Mouse (Mus musculus): ENCODE data around the gene Pde8a.

Gene Pde8a

GRCm38 (mm10) chr7:81286456-81286855 is 73.1 kb downstream of the Pde8a start:
- no peak for DNase-seq

DNA sequence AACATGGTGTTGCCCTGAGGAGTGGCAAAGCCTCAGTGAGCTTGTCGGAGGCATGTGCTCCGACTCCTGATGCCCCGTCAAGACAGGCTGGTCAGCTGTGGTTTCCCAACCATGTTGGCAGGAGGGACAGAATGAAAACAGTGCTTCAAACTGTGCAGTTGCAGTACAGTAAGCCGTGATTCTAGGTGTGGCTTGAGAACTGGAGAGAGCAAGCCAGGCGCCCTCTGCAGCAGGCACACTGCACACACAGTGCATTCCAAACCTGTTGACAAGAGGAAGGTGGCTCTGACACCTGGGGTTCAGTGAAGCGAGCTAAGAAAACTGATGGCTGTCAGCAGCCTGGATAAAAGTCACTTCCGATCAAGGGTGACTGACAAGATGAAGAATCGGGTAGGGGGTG is 73.5 kb downstream of the Pde8a start:
- no peak for DNase-seq

GRCm38 (mm10) chr7:81295169-81295568 is 81.8 kb downstream of the Pde8a start:
- no peak for DNase-seq

DNA sequence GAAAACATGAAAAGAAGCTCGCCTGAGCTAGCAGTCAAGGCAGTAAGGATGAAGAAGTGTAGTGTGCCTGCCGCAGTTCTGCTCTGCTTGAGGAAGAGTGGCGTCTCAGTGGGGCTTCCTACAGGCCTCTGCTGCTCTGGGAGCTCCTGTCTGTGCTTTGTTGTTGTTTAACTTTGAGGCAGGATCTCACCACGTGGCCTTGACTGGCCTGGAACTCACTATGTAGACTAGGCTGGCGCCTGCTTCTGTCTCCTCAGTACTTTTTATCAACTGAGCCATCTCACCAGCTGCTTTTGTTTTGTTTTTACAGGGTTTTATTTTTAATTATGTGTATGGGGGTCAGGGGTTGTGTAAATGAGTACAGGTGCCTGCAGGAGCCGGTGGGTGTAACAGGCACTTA is 84.8 kb downstream of the Pde8a start:
- DNase-seq, result no peak

GRCm38 (mm10) chr7:81301323-81301722 is 87.9 kb downstream of the Pde8a start:
- no peak for DNase-seq

GRCm38 (mm10) chr7:81303682-81304081 is 90.3 kb downstream of the Pde8a start:
- DNase-seq, result no peak

- DNase-seq, result no peak
Measured at GRCm38 (mm10) chr7:81304100-81304499, 90.7 kb downstream of the Pde8a start.

DNA sequence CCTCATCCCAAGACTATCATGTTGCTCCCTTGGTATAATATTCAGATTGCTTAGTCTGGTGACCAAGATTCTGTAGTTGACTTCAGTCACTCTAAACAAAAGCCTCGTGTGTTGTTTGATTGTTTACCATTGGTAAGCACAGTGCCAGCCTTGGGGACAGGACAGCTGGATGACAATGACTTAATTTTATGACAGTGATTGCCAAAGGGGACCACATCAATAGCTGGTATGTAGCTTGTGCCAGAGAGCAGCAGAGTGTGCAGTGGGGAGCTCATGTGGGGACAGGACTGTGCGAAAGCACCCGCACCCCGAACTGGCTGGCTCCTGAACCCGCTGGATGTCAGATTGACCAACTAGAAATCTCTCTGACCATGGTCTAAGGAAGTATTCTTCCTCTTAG is 91.3 kb downstream of the Pde8a start:
- DNase-seq, result no peak

- no peak for DNase-seq
Measured at GRCm38 (mm10) chr7:81307735-81308134, 94.3 kb downstream of the Pde8a start.

- DNase-seq, result no peak
Measured at GRCm38 (mm10) chr7:81309247-81309646, 95.9 kb downstream of the Pde8a start.

- no peak for DNase-seq
Measured at GRCm38 (mm10) chr7:81311130-81311529, 97.7 kb downstream of the Pde8a start.

- no peak for DNase-seq
Measured at GRCm38 (mm10) chr7:81311581-81311980, 98.2 kb downstream of the Pde8a start.

- DNase-seq, result no peak
Measured at GRCm38 (mm10) chr7:81315583-81315982, 102.2 kb downstream of the Pde8a start.

DNA sequence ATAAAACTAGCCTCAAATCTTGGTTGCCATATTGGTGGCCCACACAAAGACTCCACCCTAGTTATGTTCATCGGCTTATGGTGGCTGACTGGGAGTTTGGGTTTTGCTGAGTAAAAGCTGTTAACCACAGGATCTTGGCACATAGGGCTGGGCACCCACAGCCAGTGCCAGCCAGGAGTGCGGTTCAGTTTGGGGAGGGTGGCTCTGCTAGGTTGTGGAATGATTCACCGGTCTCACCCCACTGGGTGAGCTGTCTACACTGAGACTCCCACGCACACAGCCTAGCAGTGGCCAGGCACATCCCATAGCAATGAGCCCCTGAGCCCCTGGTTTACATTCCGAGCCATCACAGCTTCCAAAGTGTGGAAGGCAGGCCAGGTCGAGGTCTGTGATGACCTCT is 106.4 kb downstream of the Pde8a start:
- DNase-seq, result no peak

DNA sequence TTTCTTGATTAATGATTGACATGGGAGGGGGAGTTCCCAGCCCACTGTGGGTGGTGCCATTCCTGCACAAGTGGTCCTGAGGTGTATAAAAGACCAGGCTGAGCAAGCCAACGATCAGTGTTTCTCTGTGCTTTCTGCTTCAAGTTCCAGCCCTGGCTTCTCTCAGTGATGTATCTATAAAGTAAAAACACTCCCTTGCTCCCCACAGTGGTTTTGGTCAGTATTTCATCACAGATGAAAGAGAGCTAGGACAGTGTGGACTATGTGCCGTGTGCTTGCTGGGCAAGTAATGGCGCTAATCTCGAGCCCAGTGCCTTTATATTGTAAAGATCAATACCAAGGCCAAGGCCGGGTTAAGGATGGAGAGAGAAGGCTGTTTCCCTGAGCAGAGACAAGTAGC is 108.4 kb downstream of the Pde8a start:
- no peak for DNase-seq

DNA sequence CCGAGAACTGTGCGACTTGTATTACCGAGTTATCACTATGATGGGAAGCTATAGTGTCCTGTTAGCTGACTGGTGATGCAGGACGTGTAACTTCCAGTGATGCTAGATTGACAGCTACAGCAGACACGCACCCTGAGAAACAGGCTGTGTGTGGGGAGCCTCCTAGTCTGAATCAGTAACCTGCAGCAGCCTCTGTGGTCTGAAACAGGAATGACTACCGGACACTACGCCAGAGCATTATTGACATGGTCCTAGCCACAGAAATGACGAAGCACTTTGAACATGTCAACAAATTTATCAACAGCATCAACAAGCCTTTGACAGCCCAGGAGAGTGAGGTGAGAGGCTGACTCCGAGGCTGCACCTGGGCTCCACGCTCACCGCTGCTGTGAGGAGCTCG is 112.6 kb downstream of the Pde8a start:
- no peak for DNase-seq

GRCm38 (mm10) chr7:81326859-81327258 is 113.5 kb downstream of the Pde8a start:
- no peak for DNase-seq

- no peak for DNase-seq
Measured at GRCm38 (mm10) chr7:81327661-81328060, 114.3 kb downstream of the Pde8a start.

- DNase-seq, result no peak
Measured at GRCm38 (mm10) chr7:81330767-81331166, 117.4 kb downstream of the Pde8a start.

DNA sequence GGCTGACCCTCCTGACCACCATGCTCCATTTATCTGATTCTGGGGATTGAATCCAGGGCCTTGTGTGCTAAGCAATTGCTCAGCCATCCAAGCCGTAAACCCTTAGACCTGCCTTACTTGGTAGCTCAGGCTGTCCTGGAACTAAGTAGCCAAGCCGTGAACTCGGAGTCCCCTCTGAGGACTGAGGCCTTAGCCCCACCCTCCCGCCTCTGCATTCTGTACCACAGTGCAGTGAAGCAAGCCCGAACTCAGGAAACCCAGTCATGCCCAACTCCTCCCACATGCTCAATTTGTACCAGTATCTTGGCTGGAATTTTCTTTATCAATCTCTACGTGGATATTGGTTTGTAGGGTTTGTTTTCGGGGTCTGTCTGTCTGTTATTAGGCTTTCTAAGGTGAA is 118.5 kb downstream of the Pde8a start:
- no peak for DNase-seq

- no peak for DNase-seq
Measured at GRCm38 (mm10) chr7:81335705-81336431, 122.5 kb downstream of the Pde8a start.

GRCm38 (mm10) chr7:81336432-81336786 is 123.0 kb downstream of the Pde8a start:
- no peak for DNase-seq

DNA sequence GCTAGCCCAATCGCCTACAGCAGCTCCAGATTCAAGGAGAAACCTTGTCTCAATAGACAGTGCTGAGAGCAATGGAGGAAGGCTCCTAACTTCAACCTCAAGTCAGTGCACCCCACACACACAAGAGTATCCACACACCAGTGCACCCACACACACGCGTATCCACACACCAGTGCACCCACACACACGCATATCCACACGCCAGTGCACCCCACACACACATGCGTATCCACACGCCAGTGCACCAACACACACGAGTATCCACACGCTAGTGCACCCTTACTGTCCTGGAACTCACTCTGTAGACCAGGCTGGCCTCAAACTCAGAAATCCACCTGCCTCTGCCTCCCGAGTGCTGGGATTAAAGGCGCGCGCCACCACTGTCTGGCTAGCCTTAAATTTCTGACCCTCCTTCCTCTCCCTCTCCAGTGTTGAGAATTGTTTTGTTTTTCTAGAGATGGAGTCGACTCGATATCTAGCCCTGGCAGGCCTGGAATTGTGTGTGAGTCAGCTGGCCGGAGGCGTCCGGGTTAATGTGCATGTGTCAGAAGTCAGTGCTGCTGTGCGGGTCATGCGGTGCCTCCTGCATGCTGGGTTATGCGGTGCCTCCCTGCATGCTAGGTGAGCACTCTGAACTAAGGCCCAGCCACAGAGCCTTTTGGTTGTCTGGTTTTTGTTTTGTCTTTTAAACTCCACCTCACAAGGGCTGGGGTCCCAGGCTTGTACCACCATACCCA is 124.6 kb downstream of the Pde8a start:
- no peak for DNase-seq

GRCm38 (mm10) chr7:81338522-81338873 is 125.1 kb downstream of the Pde8a start:
- no peak for DNase-seq

DNA sequence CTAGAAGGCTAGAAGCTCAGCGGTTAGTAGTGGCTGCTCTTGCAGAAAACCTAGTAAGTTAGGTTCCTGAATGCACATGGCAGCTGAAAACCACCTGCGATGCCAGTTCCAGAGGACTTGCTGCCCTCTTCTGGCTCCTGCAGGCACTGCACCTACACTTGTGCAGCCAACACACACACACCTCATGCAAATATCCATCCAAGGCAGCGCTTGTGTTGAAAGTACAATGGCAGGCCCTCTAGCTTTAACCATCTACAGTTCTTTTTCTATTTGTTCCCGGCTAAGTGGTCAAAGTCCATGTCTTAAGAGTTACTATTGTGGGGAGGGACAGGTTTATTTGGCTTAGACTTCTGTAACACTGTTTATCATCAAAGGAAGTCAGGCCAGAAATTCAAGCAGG is 126.4 kb downstream of the Pde8a start:
- DNase-seq, result no peak
